Mouse (Mus musculus): ENCODE measurements around the gene S100b.

DNA sequence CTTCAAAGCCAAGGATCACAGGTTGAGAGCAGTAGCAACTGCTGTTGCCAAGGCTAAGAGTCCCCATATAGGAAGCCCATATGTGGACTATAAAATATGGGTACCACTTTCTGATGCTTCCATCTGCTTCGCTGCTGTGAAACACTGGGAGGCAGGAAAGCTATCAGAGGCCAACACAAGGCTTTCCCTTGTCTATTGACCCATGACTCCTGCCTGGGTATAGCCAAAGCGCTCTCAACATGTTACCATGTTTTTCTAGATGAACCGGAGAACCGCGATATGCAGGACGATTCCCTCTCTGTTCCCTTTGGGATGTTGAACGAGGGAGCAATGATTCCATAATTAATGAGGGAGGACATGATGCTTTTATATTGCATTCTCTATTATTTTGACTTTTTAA, 42.8 kb upstream of the S100b start:
- no peak for TF ChIP-seq CTCF (IDR thresholded peaks at IDR 0.05; ENCODE audit: low read depth)
- no peak for TF ChIP-seq EP300 (IDR thresholded peaks at IDR 0.05; ENCODE audit: low read depth)
